Mouse (Mus musculus): ENCODE measurements around the gene Tekt3. TPM values are rescaled to one million over a fixed set of nuclear protein-coding genes. Genes with fewer than 3 reads are reported as not detected.

Gene Tekt3
- total and polyA plus RNA-seq, 3 experiments = not detected

DNA sequence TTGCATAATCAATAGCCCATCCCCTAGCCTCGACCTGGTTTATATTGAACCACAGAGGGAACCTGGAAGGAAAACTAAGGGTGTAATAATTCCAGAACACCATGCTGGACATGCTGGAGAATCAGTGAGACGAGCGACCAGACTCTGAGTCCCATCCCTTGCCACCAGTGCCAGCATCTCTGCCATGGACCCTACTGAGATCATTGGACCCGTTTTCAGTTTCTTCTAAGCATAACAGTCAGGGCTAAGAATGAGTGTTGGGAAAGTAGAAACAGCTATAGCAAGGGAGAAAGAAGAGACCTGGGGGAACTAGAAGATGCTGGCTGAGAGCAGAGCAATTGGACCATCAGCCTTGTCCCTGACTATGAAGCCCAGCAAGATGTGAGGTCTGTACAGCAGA, 66.1 kb downstream of the Tekt3 start:
- no peaks in the 10 kb centered on the region for H3K9me3 ChIP-seq (replicated peaks; ENCODE audit: insufficient read depth, low read length)
- TF ChIP-seq ZKSCAN1 (IDR thresholded peaks at IDR 0.05; ENCODE audit: low read depth, low read length) (no peak), TAL1 (IDR thresholded peaks at IDR 0.05; ENCODE audit: low read length) (no peak), ELF1 (IDR thresholded peaks at IDR 0.05; ENCODE audit: low read depth, low read length) (no peak), CHD1 (IDR thresholded peaks at IDR 0.05; ENCODE audit: low read depth, low read length) (no peak), SIN3A (IDR thresholded peaks at IDR 0.05; ENCODE audit: low read length) (no peak), NRF1 (IDR thresholded peaks at IDR 0.05; ENCODE audit: insufficient read depth, low read depth, low read length, poor library complexity, severe bottlenecking) (no peak), TBP (IDR thresholded peaks at IDR 0.05; ENCODE audit: low read depth, low read length) (no peak), RAD21 (IDR thresholded peaks at IDR 0.05; ENCODE audit: low read depth, low read length) (no peak), ETS1 (IDR thresholded peaks at IDR 0.05; ENCODE audit: low read depth, low read length) (no peak), MYC (IDR thresholded peaks at IDR 0.05; ENCODE audit: low read depth, low read length) (no peak)
- DNase-seq (ENCODE audit: low read depth, low spot score) = no peak
- H3K27me3 ChIP-seq (ENCODE audit: control insufficient read depth in 1 of 2, insufficient read depth in 2 of 2, low read length in 2 of 2) = no peaks in the 10 kb centered on the region
- H3K4me1 ChIP-seq (ENCODE audit: control insufficient read depth in 1 of 2, insufficient read depth in 2 of 2, low read length in 2 of 2) = no peaks in the 10 kb centered on the region
- H3K27ac ChIP-seq (ENCODE audit: control insufficient read depth, low read depth, low read length) = no peak overlapping the region
- H3K79me2 ChIP-seq (ENCODE audit: control insufficient read depth, insufficient read depth, low read length, poor library complexity) = no peaks in the 10 kb centered on the region
- no peaks in the 10 kb centered on the region for H3K36me3 ChIP-seq (ENCODE audit: control insufficient read depth in 1 of 2, insufficient read depth in 2 of 2, low read length in 2 of 2)
- no peak overlapping the region for H3K9ac ChIP-seq (ENCODE audit: control insufficient read depth, low read depth, low read length, poor library complexity, severe bottlenecking)
- no peak overlapping the region for H3K4me3 ChIP-seq (ENCODE audit: control insufficient read depth in 1 of 2, insufficient read depth in 1 of 2, low read depth in 2 of 2, low read length in 2 of 2)

DNA sequence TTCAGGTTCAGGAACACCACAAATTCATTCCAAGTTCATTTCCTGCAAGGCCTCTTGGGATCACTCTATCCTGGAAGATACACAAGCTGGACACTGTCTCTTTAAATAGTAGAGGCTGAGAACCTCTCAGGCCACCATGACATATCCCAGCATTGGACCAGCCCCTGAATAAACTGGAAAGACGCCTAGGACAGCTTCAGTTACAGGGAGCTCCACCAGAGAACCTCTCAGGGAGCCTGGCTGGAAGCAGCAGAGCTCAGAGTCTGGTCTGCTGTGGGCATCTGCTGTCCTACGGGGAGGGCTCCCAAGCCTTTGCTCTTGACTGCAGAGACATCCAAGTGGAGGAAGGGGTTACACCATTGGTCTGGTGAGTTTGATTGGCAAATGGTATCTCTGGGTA, 67.3 kb downstream of the Tekt3 start, which contains the start of gene Pmp22:
Gene Pmp22 (plus strand): TSS at position 199 of the 400 bp plus-strand sequence.
- Histone ChIP-seq H3K27ac (ENCODE audit: control insufficient read depth, low read depth, low read length) (no peak within 1 kb of the TSS), H3K27me3 (ENCODE audit: control insufficient read depth in 1 of 2, insufficient read depth in 2 of 2, low read length in 2 of 2) (no peaks in the 10 kb centered on the region), H3K79me2 (ENCODE audit: control insufficient read depth, insufficient read depth, low read length, poor library complexity) (no peaks in the 10 kb centered on the region), H3K9ac (ENCODE audit: control insufficient read depth, low read depth, low read length, poor library complexity, severe bottlenecking) (no peak within 1 kb of the TSS), H3K4me3 (ENCODE audit: control insufficient read depth in 1 of 2, insufficient read depth in 1 of 2, low read depth in 2 of 2, low read length in 2 of 2) (no peak within 1 kb of the TSS), H3K9me3 (replicated peaks; ENCODE audit: insufficient read depth, low read length) (no peaks in the 10 kb centered on the region), H3K4me1 (ENCODE audit: control insufficient read depth in 1 of 2, insufficient read depth in 2 of 2, low read length in 2 of 2) (no peaks in the 10 kb centered on the region), H3K36me3 (ENCODE audit: control insufficient read depth in 1 of 2, insufficient read depth in 2 of 2, low read length in 2 of 2) (no peaks in the 10 kb centered on the region)
- TF ChIP-seq MAFK (IDR thresholded peaks at IDR 0.05; ENCODE audit: borderline replicate concordance, low read depth, low read length) = no peak
- no peak for TF ChIP-seq CHD2 (IDR thresholded peaks at IDR 0.05; ENCODE audit: low read length)
- TF ChIP-seq TCF12 (IDR thresholded peaks at IDR 0.05; ENCODE audit: low read depth, low read length) = no peak
- TF ChIP-seq MEF2A (IDR thresholded peaks at IDR 0.05; ENCODE audit: extremely low read depth, insufficient replicate concordance, low read depth, low read length, poor library complexity, severe bottlenecking) = no peak
- TF ChIP-seq MAX (IDR thresholded peaks at IDR 0.05; ENCODE audit: low read length) = no peak
- no peak for TF ChIP-seq NRF1 (IDR thresholded peaks at IDR 0.05; ENCODE audit: insufficient read depth, low read depth, low read length, poor library complexity, severe bottlenecking)
- no peak for TF ChIP-seq RCOR1 (IDR thresholded peaks at IDR 0.05; ENCODE audit: low read depth, low read length)
- no peak for TF ChIP-seq POLR2AphosphoS2 (IDR thresholded peaks at IDR 0.05; ENCODE audit: low read length)
- no peak for TF ChIP-seq ZNF384 (IDR thresholded peaks at IDR 0.05; ENCODE audit: low read depth, low read length)
- TF ChIP-seq HCFC1 (IDR thresholded peaks at IDR 0.05; ENCODE audit: low read depth, low read length) = no peak
- TF ChIP-seq JUND (IDR thresholded peaks at IDR 0.05; ENCODE audit: low read depth, low read length) = no peak
- no peak for TF ChIP-seq KAT2A (conservative IDR thresholded peaks at IDR 0.05; ENCODE audit: low read depth, low read length)
- no peak for TF ChIP-seq TBP (IDR thresholded peaks at IDR 0.05; ENCODE audit: low read depth, low read length)
- TF ChIP-seq BHLHE40 (IDR thresholded peaks at IDR 0.05; ENCODE audit: borderline replicate concordance, low read depth, low read length) = no peak
- TF ChIP-seq NELFE (IDR thresholded peaks at IDR 0.05; ENCODE audit: low read depth, low read length) = no peak
- no peak for DNase-seq (ENCODE audit: low read depth, low spot score)

All from MEL (cell line).